Mouse (Mus musculus) neural tube, embryonic 12.5 days (tissue): ENCODE data around the gene Klhl36. TPM values are rescaled to one million over a fixed set of nuclear protein-coding genes. Genes with fewer than 3 reads are reported as not detected.

Experiments
- ATAC-seq: fragments of 200-750 bp; cut with Nextera tagmentation; 2 replicates; pipeline ENCODE4 v1.8.0; 2017; ENCODE audit warnings: low read depth, mild to moderate bottlenecking, moderate TSS enrichment, moderate library complexity; ENCODE audit not compliant: low FRiP score
- H3K27ac ChIP-seq: fragments of 300-500 bp; sonication (generic); 2 replicates; pipeline ENCODE4 v1.5.1; 2016
- H3K27me3 ChIP-seq: fragments of 300-500 bp; sonication (generic); replicated peaks from 2 replicates; pipeline ENCODE4 v1.6.1; 2016; ENCODE audit warnings: mild to moderate bottlenecking
- H3K36me3 ChIP-seq: fragments of 300-500 bp; sonication (generic); 2 replicates; pipeline ENCODE4 v1.6.1; 2016; ENCODE audit warnings: mild to moderate bottlenecking
- H3K4me1 ChIP-seq: fragments of 300-500 bp; sonication (generic); 2 replicates; pipeline ENCODE4 v1.6.1; 2016
- H3K4me2 ChIP-seq: fragments of 300-500 bp; sonication (generic); replicated peaks from 2 replicates; pipeline ENCODE4 v1.6.1; 2016; ENCODE audit warnings: mild to moderate bottlenecking
- H3K4me3 ChIP-seq: fragments of 300-500 bp; sonication (generic); 2 replicates; pipeline ENCODE4 v1.5.1; 2016
- H3K9ac ChIP-seq: fragments of 300-500 bp; sonication (generic); 2 replicates; pipeline ENCODE4 v1.6.1; 2016; ENCODE audit warnings: mild to moderate bottlenecking
- H3K9me3 ChIP-seq: fragments of 300-500 bp; sonication (generic); 2 replicates; pipeline ENCODE4 v1.6.1; 2016; ENCODE audit warnings: mild to moderate bottlenecking
- WGBS: fragments of 180-500 bp; shearing (Covaris S2); methylation state at CpG from one replicate; pipeline ENCODE4 v1.1.7; 2016; 5-methylcytosine and 5-hydroxymethylcytosine counted together
- polyA plus RNA-seq: library from polyadenylated mRNA; unstranded; fragments of >200 nt; fragmentation: Nextera tagmentation; extraction: Ambion mirVana; gene quantifications from 2 replicates; pipeline ENCODE4 v1.2.1, GENCODE M21; 2016

Gene Klhl36
- polyA plus RNA-seq, 1 experiment from 2014 or later = 10.9 TPM

DNA sequence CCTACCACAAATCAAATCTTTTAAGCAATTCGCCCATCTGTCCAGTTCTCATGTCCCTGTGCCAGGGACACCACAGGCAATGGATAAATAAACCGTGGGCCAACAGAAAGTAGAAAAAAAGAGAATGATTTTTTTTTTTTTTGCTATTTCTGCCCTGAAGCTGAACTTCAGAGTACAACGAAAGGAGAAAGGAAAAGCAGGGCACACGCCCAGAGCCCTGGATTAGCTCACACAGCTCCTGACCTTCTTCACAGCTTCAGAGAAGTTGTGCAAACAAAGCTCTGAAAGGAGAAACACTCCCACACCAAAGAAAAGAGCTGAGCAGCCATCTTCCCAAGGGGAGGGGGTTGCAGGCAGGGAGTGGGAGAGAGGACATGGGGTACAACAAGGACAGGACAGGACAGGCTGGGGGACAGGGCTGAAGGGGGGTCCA, 34.3 kb upstream of the Klhl36 start:
- WGBS = 58% methylated on average over 4 of the region's 4 CpGs
- no peak overlapping the region for H3K27ac ChIP-seq
- H3K9ac ChIP-seq = no peak overlapping the region
- no peaks in the 10 kb centered on the region for H3K9me3 ChIP-seq
- no peak for ATAC-seq
- H3K4me3 ChIP-seq = no peak overlapping the region
- no peaks in the 10 kb centered on the region for H3K27me3 ChIP-seq
- H3K36me3 ChIP-seq = no peaks in the 10 kb centered on the region; the same call in 1 of the 2 replicates
- no peak overlapping the region for H3K4me2 ChIP-seq
- H3K4me1 ChIP-seq = peaks cover 61% of the 10 kb centered on the region

DNA sequence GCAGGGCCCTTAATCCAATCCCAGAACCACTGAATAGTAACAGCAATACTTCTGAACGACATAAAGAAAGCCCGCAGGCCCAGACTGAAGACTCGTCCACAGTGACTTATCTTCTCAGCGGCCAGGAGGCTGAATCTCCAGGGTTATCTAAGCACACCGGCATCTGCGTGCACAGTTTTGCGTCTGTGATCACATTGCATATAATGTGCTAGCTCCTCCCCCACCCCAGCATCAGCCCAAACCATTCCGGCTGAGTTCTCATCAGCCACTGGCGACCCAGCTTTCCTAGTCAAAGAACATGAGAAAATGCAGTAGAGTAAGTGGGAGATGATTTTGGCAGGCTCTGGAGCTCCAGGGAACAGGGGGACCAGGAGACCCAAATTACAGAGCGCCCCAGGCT, 33.1 kb upstream of the Klhl36 start:
- 66% methylated on average over 10 of the region's 10 CpGs for WGBS
- H3K4me2 ChIP-seq = peak overlapping the region; percentile 12; the same call in 1 of the 2 replicates
- H3K9ac ChIP-seq = no peak overlapping the region
- H3K27me3 ChIP-seq = no peaks in the 10 kb centered on the region
- no peaks in the 10 kb centered on the region for H3K9me3 ChIP-seq
- H3K27ac ChIP-seq = 0 out of 2 replicates have a peak overlapping the region, but pooled peaks have one; percentile 20
- H3K4me3 ChIP-seq = no peak overlapping the region
- H3K36me3 ChIP-seq = no peaks in the 10 kb centered on the region
- no peak for ATAC-seq
- H3K4me1 ChIP-seq = peaks cover 71% of the 10 kb centered on the region

DNA sequence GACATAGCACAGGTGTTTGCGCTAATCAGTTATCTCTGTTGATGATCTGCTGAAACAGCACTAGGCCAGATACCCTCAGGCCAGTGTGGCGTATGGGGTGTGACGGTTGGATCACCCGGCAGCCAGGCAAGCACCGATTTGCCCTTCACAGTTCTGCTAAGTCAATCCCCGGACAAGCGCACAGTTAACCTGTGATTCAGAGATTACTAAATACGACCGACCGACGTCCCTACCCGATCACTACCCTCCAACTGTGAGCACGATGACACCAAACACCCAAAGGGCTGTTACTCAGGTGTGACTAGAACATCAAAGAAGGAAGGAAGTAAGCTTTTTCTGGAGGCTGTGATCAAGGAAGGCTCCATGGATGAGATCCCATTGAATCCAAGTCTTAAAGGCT, 32.6 kb upstream of the Klhl36 start:
- H3K27ac ChIP-seq = peak overlapping the region; percentile 20; the same call in 1 of the 2 replicates
- H3K9me3 ChIP-seq = no peaks in the 10 kb centered on the region
- H3K36me3 ChIP-seq = no peaks in the 10 kb centered on the region
- no peak overlapping the region for H3K9ac ChIP-seq
- 82% methylated on average over 13 of the region's 13 CpGs for WGBS
- no peaks in the 10 kb centered on the region for H3K27me3 ChIP-seq
- peaks cover 67% of the 10 kb centered on the region for H3K4me1 ChIP-seq
- H3K4me2 ChIP-seq = peak overlapping the region; percentile 35
- ATAC-seq = no peak
- H3K4me3 ChIP-seq = no peak overlapping the region

DNA sequence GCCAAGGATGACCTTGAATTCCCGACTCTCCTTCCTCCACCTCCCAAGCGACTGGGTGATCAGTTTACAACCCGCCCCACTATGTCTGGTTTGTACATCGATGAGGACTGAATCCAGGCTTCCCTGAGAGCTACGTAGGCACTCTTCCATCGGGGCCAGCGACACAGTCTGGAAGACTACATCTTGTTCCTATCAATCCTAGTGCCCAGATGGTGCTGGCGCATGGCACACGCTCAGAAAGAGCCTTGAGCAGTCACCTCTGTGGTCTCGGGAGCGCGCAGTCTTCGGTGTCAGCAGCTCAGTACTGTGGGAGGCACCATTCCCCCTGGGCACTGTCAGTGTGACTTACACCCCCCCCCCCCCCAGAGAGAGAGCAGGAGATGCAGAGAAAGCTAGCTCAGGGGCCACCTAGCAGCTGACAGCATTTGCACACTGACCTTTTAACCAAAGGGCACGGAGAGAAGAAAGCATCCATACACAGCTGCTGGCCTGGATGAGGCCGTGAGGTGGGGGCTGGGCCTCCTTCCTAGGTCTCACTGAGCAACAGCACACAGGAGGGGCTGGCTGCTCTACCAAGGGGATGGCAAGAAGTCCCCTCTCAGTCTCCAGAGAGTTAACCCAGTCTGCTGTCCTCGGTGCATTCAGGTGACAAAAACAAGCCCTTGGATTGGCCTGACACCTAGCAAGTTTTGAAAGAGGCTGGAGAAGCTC, 32.0 kb upstream of the Klhl36 start:
- Histone ChIP-seq H3K9ac (no peak overlapping the region), H3K9me3 (no peaks in the 10 kb centered on the region), H3K4me2 (peak overlapping the region; percentile 35), H3K36me3 (no peaks in the 10 kb centered on the region), H3K27ac (peak overlapping the region; percentile 20; the same call in 1 of the 2 replicates), H3K4me3 (no peak overlapping the region), H3K27me3 (no peaks in the 10 kb centered on the region), H3K4me1 (peaks cover 69% of the 10 kb centered on the region)
- no peak for ATAC-seq
- WGBS = 25% methylated on average over 16 of the region's 16 CpGs

DNA sequence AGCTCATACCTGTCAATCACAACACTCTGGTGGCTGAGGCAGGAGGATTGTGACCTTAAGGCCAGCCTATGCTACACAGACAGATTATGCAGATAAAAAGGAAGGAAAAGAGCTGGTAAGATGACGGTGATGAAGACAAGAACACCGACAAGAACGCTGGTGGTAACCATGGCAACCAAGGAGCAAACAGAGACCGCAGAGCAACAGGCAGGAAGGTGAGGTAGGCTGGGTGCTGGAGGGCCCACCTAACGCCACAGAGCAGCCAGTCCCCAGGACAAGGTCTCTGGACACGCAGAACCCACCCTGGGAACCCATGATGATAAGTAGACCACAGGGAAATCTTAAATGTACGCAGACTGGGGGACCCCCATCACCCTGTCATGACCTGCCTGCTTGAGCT, 31.5 kb upstream of the Klhl36 start:
- 55% methylated on average over 7 of the region's 7 CpGs for WGBS
- no peaks in the 10 kb centered on the region for H3K9me3 ChIP-seq
- H3K36me3 ChIP-seq = no peaks in the 10 kb centered on the region
- H3K4me3 ChIP-seq = no peak overlapping the region
- no peaks in the 10 kb centered on the region for H3K27me3 ChIP-seq
- H3K9ac ChIP-seq = no peak overlapping the region
- peaks cover 74% of the 10 kb centered on the region for H3K4me1 ChIP-seq
- H3K27ac ChIP-seq = no peak overlapping the region
- H3K4me2 ChIP-seq = peak overlapping the region; percentile 35; the same call in 1 of the 2 replicates
- no peak for ATAC-seq

DNA sequence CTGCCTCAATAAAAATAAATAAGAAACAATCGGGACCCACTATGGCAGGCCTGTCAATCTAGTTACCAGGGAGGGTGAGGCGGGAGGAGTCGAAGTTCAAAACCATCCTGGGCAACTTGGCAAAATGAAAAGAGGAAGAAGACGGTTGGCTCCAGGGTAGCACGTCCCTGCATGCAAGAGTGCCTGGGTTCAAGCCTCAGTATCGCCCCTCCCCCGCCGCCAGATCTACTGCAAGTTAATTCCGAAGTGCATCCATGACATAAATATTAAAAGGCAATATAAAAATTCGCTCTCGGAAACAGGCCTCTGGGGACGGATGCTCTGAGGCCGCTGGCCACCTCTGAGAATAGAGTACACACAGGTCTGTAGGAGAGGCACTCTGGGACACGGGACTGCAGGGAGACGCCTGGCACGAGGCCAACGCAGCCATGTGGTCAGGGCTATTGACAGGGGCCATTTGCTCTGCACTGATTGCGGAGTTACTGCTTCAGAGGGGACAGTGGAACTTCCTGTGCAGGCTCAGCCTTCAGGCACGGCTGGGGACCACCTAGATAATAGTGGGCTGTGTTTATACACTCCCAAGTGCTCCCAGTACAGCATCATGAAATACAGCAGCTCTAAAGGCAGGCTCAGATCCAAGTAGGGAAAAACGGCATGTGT, 30.6 kb upstream of the Klhl36 start:
- no peaks in the 10 kb centered on the region for H3K27me3 ChIP-seq
- H3K4me3 ChIP-seq = no peak overlapping the region
- H3K4me2 ChIP-seq = peak overlapping the region; percentile 36
- H3K36me3 ChIP-seq = no peaks in the 10 kb centered on the region
- H3K9ac ChIP-seq = no peak overlapping the region
- ATAC-seq = peak; percentile 75
- H3K27ac ChIP-seq = peak overlapping the region; percentile 81; the same call in 1 of the 2 replicates
- WGBS = 22% methylated on average over 20 of the region's 20 CpGs
- H3K9me3 ChIP-seq = no peaks in the 10 kb centered on the region
- H3K4me1 ChIP-seq = peaks cover 81% of the 10 kb centered on the region

DNA sequence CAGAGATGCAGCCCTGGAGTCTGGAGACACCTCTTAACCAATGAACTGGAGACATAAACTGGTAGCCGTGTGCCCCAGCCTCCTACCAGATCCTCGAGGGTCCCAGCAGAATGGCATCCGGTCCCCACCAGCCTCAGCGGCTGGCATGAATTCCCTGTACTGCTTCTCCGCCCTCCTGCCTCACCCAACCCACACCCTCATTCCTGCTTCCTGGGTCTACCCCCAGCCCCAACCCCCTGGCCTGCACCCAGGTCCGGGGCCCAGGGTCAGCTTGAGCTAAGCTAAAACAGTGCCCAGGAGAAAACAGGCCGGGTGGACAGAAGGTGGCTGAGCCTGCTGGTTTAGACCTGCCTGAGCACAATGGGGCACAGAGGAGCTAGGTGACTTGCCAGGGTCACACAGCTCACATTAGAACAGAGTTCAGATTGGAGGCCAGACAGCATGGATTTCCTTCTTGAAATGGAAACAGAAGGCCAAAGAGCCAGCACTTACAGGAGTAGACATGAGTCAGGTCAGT, 29.9 kb upstream of the Klhl36 start:
- no peak overlapping the region for H3K4me3 ChIP-seq
- H3K27ac ChIP-seq = peak overlapping the region; percentile 81; the same call in 1 of the 2 replicates
- no peaks in the 10 kb centered on the region for H3K36me3 ChIP-seq
- H3K9ac ChIP-seq = peak overlapping the region; percentile 41
- no peaks in the 10 kb centered on the region for H3K9me3 ChIP-seq
- H3K27me3 ChIP-seq = no peaks in the 10 kb centered on the region
- H3K4me2 ChIP-seq = peak overlapping the region; percentile 36
- H3K4me1 ChIP-seq = peaks cover 88% of the 10 kb centered on the region
- WGBS = 52% methylated on average over 7 of the region's 7 CpGs
- ATAC-seq = peak; percentile 35

DNA sequence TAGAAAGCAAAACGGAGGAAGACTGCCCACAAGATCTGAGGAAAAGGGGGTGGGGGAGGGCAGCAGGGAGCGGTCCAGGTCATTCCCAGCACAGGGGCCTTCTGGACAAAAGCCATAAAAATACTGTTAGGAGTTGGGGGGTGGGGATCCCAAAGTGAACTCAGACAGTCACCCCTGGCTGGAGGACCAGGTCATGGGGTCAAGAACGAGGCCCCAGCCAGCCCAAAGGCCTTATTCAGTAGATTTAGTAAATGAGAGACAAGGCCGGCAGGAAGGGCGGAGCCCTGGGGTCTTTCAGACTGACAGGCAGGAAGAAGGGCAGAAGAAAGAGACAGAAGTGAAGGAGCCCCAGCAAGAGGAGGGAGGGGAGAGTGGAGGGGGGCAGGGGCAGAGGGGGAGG, 29.1 kb upstream of the Klhl36 start:
- no peak for ATAC-seq
- Histone ChIP-seq H3K9me3 (no peaks in the 10 kb centered on the region), H3K4me2 (peak overlapping the region; percentile 36), H3K4me3 (no peak overlapping the region), H3K27ac (no peak overlapping the region; the same call in 1 of the 2 replicates), H3K27me3 (no peaks in the 10 kb centered on the region), H3K36me3 (no peaks in the 10 kb centered on the region), H3K9ac (0 out of 2 replicates have a peak overlapping the region, but pooled peaks have one; percentile 13), H3K4me1 (peaks cover 89% of the 10 kb centered on the region)
- WGBS = 7% methylated on average over 5 of the region's 5 CpGs

DNA sequence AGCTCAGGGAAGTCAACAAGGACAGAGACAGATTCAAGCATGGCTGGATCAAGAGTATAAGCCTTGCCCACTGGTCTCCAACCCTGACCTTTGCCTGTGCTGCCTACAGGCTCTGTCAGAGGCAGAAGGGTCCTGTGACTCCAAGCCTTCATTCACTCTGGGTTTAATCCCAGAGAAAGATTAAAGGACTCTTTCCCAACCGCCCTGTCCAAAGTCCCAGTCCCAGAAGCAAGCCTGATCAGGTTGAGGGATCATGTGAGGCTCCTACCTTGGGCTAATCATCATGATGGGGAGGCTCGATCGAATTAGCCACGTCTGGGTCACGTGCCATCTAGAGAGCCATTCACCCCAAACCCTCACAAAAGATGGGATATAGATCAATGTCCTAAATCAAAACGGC, 27.4 kb upstream of the Klhl36 start:
- no peaks in the 10 kb centered on the region for H3K36me3 ChIP-seq
- H3K4me2 ChIP-seq = no peak overlapping the region
- 76% methylated on average over 6 of the region's 6 CpGs for WGBS
- H3K4me3 ChIP-seq = no peak overlapping the region
- no peak overlapping the region for H3K27ac ChIP-seq
- ATAC-seq = no peak
- H3K4me1 ChIP-seq = peaks cover 89% of the 10 kb centered on the region
- no peaks in the 10 kb centered on the region for H3K27me3 ChIP-seq
- H3K9ac ChIP-seq = no peak overlapping the region
- no peaks in the 10 kb centered on the region for H3K9me3 ChIP-seq

DNA sequence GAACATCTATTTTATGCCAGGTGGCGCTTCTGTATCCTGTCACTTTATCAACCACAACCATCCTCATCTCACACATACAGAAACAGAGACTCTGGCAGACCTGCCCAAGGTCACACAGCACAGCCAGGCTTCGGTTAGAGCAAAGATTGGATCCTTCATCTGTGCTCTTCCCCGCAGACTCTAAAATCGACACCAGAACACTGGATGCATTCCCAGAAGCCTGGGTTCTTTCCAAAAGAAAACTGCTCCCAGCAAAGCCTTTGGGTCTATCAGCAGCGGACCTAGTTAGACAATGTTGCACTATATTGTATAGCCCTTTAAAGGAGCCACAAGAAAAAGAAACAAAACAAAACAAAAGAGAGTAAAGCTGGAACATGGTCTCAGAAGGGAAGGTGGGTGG, 26.8 kb upstream of the Klhl36 start:
- 89% methylated on average over 5 of the region's 5 CpGs for WGBS
- no peak overlapping the region for H3K4me3 ChIP-seq

DNA sequence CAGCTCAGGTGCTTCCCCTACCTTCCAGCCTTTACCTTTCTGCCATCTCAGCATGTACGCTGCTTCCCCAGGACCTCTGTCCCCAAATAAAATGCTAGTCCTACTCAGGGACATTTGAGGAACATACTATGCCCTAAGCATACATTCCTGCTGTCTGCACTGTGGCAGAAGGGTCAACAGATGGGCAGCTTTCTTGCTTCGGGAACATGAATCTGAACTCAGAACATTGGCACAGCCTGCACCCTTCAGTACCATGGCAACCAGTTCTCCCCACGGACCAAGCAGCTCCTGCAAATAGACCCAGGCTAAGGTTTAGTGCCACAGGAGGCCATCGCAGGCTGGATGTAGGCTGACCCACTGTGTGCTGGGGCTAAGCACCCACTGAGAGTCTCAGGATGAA, 25.2 kb upstream of the Klhl36 start:
- H3K4me1 ChIP-seq = peaks cover 76% of the 10 kb centered on the region

More for the DNA sequence above, 26.8 kb upstream of the Klhl36 start:
- H3K9me3 ChIP-seq = no peaks in the 10 kb centered on the region
- ATAC-seq = no peak
- H3K27me3 ChIP-seq = no peaks in the 10 kb centered on the region
- no peaks in the 10 kb centered on the region for H3K36me3 ChIP-seq
- H3K4me2 ChIP-seq = no peak overlapping the region
- no peak overlapping the region for H3K27ac ChIP-seq
- no peak overlapping the region for H3K9ac ChIP-seq
- H3K4me1 ChIP-seq = peaks cover 84% of the 10 kb centered on the region

DNA sequence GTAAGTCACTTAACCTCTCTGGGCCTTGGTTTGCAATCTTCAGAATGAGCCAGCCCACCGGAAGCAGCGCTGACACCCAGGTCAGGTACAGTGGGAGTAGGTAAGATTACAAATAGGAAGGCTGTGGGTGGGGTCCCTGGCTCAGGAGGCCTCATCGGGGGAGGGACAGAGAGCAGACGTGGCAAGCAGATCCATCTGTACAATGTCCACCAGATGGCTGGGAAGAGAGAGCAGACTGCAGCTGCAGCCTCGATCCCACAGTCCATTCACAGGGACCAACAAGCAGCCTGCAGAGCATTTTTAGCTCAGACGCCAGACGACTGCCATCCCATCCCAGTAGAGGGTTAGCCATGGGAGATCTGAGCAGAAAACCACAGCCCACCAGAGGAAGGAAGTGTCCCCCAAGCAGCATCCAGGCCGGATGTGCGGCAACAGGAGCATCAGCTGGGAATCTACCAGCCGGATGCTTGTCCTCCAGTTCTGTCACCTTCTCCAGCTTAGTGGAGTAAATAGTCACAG, 24.5 kb upstream of the Klhl36 start:
- Histone ChIP-seq H3K4me2 (peak overlapping the region; percentile 87), H3K4me1 (peaks cover 69% of the 10 kb centered on the region), H3K36me3 (no peaks in the 10 kb centered on the region), H3K27ac (peak overlapping the region; percentile 3), H3K9me3 (no peaks in the 10 kb centered on the region), H3K4me3 (peak overlapping the region; percentile 67; the same call in 1 of the 2 replicates), H3K9ac (peak overlapping the region; percentile 33), H3K27me3 (no peaks in the 10 kb centered on the region)
- no peak for ATAC-seq
- 43% methylated on average over 10 of the region's 10 CpGs for WGBS

More for the DNA sequence above, 25.2 kb upstream of the Klhl36 start:
- ATAC-seq = no peak
- Histone ChIP-seq H3K9me3 (no peaks in the 10 kb centered on the region), H3K27me3 (no peaks in the 10 kb centered on the region), H3K36me3 (no peaks in the 10 kb centered on the region), H3K27ac (no peak overlapping the region), H3K4me3 (no peak overlapping the region), H3K4me2 (peak overlapping the region; percentile 87), H3K9ac (0 out of 2 replicates have a peak overlapping the region, but pooled peaks have one; percentile 10)
- 73% methylated on average over 4 of the region's 4 CpGs for WGBS
